Mouse (Mus musculus): Measurements from ENCODE around the gene Rnf212b.
"Not testable (repeated sequence)": the region's sequence is repeated elsewhere in the genome, so short reads cannot be mapped to it uniquely, and the experiment has no call there.

The Rnf212b gene

GRCm38 (mm10) chr14:54813991-54814390 lies at the start of gene Rnf212b:
Gene Rnf212b, plus strand, starts transcription at chr14:54814141.
- no peak for DNase-seq (ENCODE audit: low read depth in 2 of 2, low spot score in 2 of 2)

DNA sequence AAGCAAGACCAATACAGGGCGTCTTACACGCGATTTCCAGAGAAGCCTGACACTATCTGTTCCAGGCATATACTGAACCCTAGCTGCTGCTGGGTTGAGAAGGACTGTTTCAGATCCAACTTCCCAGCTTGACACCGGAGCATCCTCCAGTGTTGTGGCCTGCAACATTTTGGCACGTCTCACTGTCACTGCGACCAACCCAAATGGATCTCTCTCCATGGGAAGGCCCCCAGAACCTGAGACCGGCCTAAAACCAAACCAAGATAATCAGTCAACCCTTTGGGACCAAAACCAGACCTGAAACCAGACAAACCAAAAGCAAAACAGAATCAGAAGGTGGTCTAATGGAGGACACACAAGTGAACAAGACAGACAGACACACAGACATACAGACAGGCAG lies 47.0 kb upstream of the Rnf212b start:
- DNase-seq (ENCODE audit: low read depth in 2 of 2, low spot score in 2 of 2): not testable (repeated sequence)

DNA sequence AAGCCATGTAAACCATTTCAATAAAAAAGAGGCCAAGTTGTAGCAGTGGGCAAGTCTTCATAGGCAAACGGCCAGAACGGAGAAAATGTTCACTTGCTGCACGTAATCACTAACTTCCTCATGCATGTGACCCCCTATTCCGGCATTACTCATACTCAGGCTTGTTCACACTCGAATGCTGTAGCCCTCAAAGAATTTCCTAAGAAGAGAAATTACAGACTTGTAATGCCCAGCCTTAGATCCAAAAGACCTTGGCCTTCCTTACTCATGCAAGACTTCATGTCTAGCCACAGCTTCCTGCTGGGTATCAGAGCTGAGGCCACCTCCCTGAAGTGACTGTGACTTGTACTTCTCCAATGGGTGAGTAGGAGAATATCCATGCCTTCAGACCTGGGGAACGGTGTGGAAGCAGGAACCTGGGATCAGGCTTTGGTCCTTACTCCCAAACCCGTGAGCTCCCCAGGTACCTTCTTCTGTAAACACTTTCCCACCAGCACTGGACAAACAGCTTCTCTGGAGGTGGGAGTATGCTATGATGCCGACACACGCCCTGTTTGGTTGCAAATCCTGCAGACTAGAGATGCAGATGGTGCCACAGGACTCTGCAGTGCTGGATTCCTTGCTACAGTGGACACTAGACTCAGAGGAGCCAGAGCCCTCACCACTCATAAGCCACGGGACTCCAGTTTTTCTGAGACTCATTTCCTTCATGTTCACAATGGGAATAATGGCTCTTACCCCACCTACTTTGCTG lies 45.5 kb upstream of the Rnf212b start:
- no peak for DNase-seq (ENCODE audit: low read depth in 2 of 2, low spot score in 2 of 2)

- no peak for DNase-seq (ENCODE audit: low read depth in 2 of 2, low spot score in 2 of 2)
Measured at GRCm38 (mm10) chr14:54769068-54769425, 44.9 kb upstream of the Rnf212b start.

DNA sequence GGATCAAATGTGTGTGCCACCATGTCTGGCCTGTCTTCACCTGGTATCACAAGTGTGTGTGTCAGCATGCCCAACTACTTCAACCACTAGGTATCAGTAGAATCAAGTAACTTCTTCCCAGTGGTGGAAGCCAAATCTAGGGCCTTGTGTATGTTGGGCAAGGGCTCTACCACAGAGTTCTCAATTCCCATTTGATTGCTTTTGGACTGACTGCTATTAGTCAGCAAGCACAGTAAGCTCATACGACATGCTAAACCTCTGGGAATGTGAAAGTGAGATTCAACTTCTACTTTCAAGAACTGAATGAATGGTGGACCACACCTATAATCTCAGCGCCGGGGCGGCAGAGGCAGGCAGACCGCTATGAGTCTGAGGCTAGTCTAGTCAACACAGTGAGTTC lies 43.6 kb upstream of the Rnf212b start:
- DNase-seq (ENCODE audit: low read depth in 2 of 2, low spot score in 2 of 2): no peak

DNA sequence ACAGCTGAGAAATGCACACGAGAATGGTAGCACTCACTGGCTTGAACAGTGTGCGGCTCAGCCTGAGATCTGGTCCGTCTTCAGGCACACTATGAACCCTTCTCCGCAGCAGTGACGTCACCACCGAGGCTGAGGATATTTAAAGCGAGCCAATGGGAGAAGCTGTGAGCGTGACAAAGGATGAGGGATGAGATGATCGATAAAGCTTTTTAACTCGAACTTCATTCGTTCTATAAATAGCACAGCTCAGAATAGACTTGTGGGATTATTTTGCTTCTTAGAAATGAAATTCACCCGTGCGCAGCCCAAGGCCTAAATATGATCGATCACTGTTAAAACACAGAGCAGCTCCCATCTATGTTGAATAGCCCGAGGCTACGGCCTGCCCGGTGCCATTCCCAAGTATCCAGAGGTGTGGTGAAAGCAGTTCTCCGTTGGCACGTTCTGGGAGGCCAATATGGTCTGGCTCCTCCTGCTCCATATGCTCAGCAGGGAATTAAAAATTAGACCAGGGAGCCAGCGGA lies 41.5 kb upstream of the Rnf212b start:
- no peak for DNase-seq (ENCODE audit: low read depth in 2 of 2, low spot score in 2 of 2)

- DNase-seq (ENCODE audit: low read depth in 2 of 2, low spot score in 2 of 2): no peak
Measured at GRCm38 (mm10) chr14:54775534-54776041, 38.4 kb upstream of the Rnf212b start.

- DNase-seq (ENCODE audit: low read depth in 2 of 2, low spot score in 2 of 2): no peak
Measured at GRCm38 (mm10) chr14:54776768-54777167, 37.2 kb upstream of the Rnf212b start.

GRCm38 (mm10) chr14:54777893-54778292 lies 36.0 kb upstream of the Rnf212b start:
- DNase-seq (ENCODE audit: low read depth in 2 of 2, low spot score in 2 of 2): no peak

DNA sequence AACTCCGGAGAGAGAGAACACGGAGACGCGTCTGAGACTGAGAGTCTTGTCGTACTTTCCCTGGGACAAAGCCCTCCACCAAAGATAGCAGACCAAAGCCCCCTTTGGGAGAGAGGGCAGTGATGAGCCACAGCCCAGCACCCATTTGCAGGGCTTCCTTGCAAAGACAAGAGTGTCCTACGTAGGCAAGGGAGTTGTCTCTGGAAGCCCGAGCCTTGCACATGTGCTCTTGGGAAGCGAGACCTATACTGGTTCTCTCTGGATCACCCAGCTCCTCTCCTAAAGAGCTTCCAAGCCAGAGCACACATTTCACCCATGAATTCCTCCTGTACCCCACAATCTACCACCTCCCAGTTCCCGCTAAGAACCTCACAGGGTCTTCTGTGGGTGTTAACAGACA lies 33.9 kb upstream of the Rnf212b start:
- DNase-seq (ENCODE audit: low read depth in 2 of 2, low spot score in 2 of 2): no peak

GRCm38 (mm10) chr14:54780836-54781609 lies 32.9 kb upstream of the Rnf212b start:
- DNase-seq (ENCODE audit: low read depth in 2 of 2, low spot score in 2 of 2): peak in 1 of 2 experiments; percentile 2

- peak; percentile 19 to 40 for DNase-seq (ENCODE audit: low read depth in 2 of 2, low spot score in 2 of 2)
Measured at GRCm38 (mm10) chr14:54781610-54782365, 32.2 kb upstream of the Rnf212b start, which contains the start of gene Slc7a8. Gene Slc7a8, minus strand, starts transcription at chr14:54781946.

- DNase-seq (ENCODE audit: low read depth in 2 of 2, low spot score in 2 of 2): no peak
Measured at GRCm38 (mm10) chr14:54782971-54783370, 31.0 kb upstream of the Rnf212b start.

DNA sequence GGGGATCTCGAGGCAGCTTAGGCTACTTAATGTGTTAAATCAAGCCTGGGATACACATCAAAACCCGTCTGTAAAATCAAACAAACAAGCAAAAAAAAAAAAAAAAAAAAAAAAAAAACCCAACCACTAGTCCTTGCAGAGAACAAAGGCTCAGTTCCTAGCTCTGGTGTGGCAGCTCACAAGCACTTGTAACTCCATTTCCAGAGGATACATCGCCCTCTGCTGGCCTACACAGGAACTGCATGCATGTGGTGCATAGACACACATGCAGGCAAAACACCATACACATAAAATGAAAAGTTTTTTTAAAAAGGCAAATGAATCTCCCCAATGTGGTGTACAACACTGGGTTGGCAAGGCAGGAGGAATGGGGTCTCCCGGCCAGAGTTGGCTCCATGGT lies 28.0 kb upstream of the Rnf212b start:
- peak; percentile 75 to 80 for DNase-seq (ENCODE audit: low read depth in 2 of 2, low spot score in 2 of 2)

DNA sequence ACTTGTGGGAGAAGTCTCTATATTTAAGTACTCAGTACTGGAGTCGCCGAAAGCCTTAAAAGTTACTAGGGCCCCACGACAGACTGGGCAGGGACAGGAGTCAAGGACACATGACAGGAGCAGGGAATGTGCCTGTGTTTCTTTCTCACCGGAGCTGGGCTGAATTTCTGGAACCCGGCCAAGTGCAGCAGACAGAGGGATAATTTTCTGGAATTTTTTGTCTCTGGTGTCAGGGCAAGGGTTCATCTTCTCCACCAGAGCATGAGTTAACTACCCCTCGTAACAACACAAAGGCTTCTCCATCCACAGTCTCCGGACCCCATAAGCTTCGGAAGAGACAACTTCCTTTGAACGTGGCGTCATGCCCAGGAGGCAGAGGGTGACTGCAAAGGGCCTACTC lies 27.5 kb upstream of the Rnf212b start:
- DNase-seq (ENCODE audit: low read depth in 2 of 2, low spot score in 2 of 2): no peak

DNA sequence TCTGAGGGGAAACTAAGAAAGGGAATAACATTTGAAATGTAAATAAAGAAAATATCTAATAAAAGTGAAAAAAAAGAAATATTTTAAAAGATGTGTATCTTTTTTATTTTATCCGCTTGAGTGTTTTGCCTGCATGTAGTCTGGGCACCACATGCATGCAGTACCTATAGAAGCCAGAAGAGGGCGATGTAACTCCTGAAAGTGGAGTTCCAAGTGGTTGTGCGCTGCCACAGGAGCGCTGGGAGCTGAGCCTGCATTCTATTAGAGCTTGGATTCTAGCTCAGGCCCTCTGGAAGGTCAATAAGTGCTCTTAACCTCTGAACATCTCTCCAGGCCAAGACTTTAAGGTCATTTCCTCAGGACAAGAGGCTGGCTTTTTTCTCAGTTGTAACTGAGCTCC lies 26.7 kb upstream of the Rnf212b start:
- DNase-seq (ENCODE audit: low read depth in 2 of 2, low spot score in 2 of 2): peak in 1 of 2 experiments; percentile 4

DNA sequence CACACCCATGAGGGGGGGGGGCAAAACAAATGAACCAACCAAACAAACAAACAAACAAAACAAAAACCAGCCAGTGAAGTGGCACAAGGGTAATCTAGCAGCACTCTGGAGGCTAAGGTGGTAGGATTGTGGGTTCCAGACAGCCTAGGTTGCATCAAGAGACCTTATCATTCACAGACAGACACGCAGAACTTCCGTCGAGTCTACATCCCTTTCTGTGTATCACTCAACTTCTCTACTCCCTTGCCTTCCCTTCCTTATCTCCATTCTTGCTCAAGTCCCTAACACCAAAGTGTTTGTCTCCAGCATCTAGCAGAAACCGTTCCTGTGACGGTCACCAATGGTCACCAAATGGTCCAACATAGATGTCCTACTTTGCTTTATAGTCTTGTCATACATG lies 25.7 kb upstream of the Rnf212b start:
- DNase-seq (ENCODE audit: low read depth in 2 of 2, low spot score in 2 of 2): no peak

DNA sequence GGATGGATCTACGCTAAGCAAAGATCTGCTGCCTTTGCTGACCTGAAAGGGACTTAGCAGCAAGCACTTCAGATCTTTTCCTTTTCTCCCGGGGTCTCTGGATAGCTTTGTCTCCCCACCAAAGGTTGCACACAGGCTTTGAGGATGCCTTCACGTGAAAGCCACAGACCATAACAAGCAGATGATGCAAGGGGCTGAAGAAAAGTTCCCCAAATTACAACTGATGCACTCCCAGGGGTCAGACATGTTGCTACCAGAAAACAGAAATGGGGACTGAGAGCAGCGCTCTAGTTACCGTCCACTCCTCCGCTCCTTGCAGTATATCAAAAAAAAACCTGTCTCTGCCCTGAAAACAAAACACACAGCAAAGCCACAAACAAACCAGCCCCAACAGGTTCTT lies 21.8 kb upstream of the Rnf212b start:
- DNase-seq (ENCODE audit: low read depth in 2 of 2, low spot score in 2 of 2): no peak

- no peak for DNase-seq (ENCODE audit: low read depth in 2 of 2, low spot score in 2 of 2)
Measured at GRCm38 (mm10) chr14:54793351-54793750, 20.6 kb upstream of the Rnf212b start.

GRCm38 (mm10) chr14:54793894-54794830 lies 19.8 kb upstream of the Rnf212b start:
- no peak for DNase-seq (ENCODE audit: low read depth in 2 of 2, low spot score in 2 of 2)
